Mouse (Mus musculus): ENCODE measurements around the gene Trnp1.
A peak's percentile ranks its signal among the peaks of the same experiment; 100 is the strongest.

Trnp1 gene

DNA sequence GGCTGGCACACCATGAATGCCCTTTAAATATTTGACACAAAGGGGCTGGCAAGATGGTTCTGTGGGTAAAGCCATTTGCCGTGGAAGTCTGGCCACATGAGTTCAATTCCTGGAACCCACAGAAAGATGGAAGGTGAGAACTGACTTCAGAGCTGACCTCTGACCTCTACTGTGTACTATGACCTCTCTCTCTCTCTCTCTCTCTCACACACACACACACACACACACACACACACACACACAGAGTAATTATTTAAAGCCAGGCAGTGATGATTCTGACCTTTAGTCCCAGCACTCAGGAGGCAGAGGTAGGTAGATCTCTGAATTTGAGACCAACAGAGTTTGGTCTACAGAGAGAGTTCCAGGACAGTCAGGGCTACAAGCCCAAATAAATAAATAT is 38.3 kb downstream of the Trnp1 start:
- no peak for DNase-seq (ENCODE audit: low spot score)

DNA sequence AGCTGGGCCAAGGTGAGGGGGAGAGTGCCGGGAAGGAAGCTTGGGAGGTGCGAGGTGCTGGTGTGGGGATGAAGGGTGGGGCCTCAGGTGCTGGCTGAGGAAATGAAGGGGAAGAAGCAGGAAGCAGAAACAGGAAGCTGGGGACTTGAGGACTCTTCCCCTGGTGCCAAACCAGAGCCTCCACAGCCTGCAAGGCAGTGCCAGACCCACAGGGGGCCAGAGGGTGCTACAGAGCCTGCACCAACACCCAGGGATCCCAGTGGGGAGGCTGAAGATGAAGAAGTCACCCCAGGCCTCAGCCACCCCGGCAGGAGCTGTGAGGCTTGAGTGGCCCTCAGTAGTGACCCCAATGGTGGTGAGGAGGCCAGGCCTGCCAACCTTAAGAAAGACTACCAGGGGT is 40.3 kb downstream of the Trnp1 start:
- no peak for DNase-seq (ENCODE audit: low spot score)

DNA sequence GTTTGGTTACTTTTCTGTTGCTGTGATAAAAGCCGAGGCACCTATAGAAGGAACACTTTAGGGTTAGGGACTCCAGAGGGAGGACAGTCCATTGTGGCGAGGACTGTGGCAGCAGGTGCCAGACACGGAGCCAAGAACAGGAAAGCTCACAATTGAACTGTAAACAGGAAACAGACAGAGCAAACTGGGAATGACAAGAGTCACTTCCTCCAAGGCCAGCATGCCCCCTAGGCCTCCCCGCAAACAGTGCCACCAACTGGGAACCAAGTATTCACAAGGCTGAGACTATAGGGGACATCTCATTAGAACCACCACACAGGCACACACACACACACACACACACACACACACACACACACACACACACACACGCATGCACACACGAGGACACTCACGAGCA is 45.9 kb downstream of the Trnp1 start:
- DNase-seq (ENCODE audit: low spot score), result no peak

DNA sequence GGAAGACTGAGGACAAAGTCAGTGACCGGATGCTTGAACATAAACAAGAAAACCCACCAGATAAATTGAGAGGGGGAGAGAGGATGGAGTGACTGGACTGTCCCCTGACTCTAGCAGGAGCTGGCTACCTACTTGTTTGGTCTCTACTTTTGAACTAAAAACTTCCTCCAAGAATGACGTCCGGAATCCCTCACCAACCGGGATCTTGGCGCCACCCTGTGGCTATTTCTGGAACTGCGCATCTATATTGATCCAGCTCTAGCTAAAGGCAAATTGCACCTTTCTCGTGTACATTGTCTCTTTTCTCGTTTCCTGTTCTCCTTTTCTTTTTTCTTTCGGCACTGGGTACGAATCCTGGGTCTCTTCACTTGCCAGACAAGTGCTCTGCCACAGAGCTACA is 46.8 kb downstream of the Trnp1 start:
- DNase-seq (ENCODE audit: low spot score), result peak; percentile 67

DNA sequence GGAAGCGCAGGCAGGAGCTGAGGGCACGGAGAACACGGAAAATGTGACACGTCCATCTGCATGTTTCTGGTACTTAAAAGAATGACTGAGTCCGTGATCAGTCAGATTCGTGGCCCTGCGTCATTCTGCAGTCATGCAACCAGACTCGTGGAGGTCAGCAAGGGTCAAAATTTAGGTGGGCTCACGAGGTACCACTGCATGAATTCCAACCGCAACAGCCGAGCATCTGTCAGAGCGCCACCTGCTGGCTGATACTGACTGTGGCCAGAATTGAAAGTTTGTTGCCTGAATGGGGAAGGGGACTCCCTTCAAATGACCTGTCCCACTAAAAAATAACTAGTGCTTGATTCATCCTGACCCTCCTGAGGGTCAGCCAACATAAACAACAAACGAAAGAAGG is 48.6 kb downstream of the Trnp1 start:
- peak; percentile 16 for DNase-seq (ENCODE audit: low spot score)

DNA sequence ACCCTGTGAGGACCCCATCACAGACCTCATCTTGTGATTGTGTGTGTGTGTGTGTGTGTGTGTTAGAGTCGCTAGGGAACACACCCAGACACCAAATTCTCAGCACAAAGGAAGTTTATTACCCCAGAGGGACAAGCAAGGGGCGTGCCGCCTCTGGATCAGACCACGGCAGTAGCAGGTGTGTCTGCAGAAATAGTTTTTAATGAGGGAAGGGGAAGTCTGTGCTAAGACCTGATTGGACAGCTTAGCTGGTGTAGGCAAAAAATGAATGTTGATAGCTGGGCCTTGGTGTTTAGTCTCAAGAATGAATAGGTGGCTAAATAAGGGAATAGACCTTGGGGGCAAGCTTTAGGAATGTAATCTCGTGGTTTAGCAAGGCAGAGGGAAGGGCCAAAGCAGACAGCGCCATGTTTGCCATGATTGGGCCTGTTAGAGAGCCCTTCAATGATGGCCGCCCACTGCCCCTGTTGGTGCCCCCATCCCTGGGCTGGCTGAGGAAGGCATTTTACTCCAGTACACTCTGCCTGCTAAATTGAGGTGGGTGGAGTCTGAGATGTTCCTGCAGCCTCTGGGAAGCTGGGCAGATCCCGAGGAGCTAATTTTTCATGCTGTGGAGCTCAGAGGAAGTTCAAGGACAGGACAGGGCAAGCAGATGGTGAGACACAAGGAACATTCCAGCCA is 49.5 kb downstream of the Trnp1 start:
- DNase-seq (ENCODE audit: low spot score), result no peak

DNA sequence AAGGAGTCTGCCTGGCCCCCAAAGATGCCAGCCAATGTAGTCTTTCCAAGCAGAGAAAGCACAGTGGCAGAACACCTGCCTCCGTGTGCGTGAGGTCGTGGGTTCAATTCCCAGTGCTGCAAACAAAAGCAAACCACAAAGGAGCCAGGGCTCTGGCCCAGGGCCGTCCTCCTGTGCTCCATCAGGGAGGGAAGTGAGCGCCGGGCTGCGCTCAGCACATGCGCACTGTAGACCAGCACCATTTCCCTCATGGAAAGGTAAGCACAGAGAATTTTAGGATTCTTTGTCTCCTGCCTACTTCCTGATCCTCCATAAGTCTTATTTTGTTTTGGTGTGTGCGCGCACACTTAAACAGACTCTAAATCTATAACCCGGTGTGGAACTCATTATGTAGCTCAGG is 50.4 kb downstream of the Trnp1 start:
- no peak for DNase-seq (ENCODE audit: low spot score)

DNA sequence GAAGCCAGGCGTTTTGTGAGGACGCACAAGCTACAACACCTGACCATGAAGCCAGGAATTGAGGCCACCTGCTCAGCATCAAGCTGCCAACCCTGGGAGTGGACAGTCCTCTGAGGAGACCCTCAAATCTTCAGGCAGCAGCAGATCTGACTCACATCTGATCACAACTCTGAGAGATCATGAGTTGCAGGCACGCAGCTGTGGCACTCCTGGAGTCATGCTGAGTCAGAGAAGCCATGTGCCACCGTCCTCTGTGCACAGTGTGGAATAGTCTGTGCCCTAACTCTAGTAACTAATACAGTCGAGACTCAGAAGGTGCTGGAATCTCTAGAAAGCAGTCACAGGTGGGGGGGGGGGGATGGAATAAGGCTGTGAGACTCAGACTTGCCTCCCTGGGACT is 51.0 kb downstream of the Trnp1 start:
- DNase-seq (ENCODE audit: low spot score), result no peak

DNA sequence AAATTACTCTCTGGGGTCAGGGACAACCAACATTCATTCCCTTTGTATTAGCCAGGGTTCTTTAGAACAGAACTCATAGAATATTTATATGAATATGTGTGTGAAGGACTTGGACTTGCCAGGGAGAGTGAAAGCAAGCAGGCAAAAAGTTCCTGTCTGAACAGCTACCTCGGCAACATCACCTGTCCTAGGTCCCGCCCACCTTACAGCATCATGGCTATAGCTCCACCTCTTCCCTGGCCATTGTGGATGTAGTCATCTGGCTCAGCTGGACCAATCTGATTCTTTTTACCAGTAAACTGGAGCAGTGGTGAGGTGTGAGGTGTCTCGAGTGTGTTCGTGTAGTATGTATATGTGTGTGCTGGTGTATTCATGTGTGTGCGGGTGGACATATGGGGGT is 52.6 kb downstream of the Trnp1 start:
- no peak for DNase-seq (ENCODE audit: low spot score)

DNA sequence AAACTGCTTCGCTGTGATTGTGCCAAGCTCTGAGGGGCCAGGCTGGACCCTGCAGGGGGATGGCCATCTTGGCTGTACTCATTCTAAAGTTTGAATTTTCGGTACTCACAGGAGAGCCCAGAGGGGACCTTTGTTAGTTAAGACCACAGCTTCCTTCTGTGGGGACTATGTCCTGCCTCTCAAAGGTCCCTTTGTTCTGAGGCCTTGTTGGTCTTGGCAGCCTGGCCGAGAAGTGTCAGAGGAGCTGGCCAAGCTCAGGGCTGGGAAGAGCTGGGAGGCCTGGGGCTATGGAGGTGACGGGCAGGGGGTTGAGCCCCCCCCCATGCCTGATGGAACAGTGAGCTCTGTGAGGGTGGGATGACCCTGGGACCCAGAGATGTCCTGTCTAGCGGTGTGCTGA is 55.3 kb downstream of the Trnp1 start:
- no peak for DNase-seq (ENCODE audit: low spot score)

DNA sequence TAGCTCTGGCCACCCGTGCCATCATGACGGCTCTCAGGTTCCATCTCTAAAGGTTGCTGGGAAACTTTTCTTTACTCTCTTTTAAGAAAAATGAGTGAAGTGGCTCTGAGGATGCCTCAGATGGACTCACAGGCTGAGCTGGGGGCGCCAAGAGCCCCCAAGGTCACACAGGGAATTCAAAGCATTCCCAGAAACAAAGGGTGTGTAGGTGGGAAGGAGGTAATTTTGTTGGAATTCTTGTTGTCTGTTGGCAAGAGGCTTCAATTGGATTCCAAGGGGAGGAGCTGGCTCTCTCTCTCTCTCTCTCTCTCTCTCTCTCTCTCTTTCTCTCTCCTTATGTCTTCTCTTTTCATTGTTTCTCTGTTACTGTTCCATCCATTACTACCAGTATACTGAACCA is 56.2 kb downstream of the Trnp1 start:
- DNase-seq (ENCODE audit: low spot score), result no peak

All from T-cell, adult 2 months (primary cell).